Mouse (Mus musculus): ENCODE data around the gene Sema5b.

- no peak for TF ChIP-seq ZNF384 (IDR thresholded peaks at IDR 0.05; ENCODE audit: low read depth, low read length)
- TF ChIP-seq ZC3H11A (IDR thresholded peaks at IDR 0.05; ENCODE audit: borderline replicate concordance, low read depth, low read length), result no peak
- TF ChIP-seq HCFC1 (IDR thresholded peaks at IDR 0.05; ENCODE audit: borderline replicate concordance, insufficient read depth, low read length), result no peak
- no peak for TF ChIP-seq MAFK (IDR thresholded peaks at IDR 0.05; ENCODE audit: insufficient read depth, low read depth, low read length)
Measured at GRCm38 (mm10) chr16:35633058-35633457, 92.1 kb downstream of the Sema5b start.

Data from ES-E14 (cell line).